Mouse (Mus musculus): Measurements from ENCODE around the gene Muc5b.

- TF ChIP-seq CTCF (IDR thresholded peaks at IDR 0.05; ENCODE audit: low read depth) (no peak), EP300 (IDR thresholded peaks at IDR 0.05; ENCODE audit: low read depth) (no peak)
These were observed 63.4 kb downstream of the Muc5b start for GRCm38 (mm10) chr7:141902269-141902729.

Data from liver, embryonic 14.5 days (tissue).